Mouse (Mus musculus): ENCODE measurements at regions not wholly inside any gene's neighbourhood (a gene's known extent, or its start where the extent isn't known, plus 50 kb on each side); places are given as distances from the start of the nearest gene placed in this dataset.

DNA sequence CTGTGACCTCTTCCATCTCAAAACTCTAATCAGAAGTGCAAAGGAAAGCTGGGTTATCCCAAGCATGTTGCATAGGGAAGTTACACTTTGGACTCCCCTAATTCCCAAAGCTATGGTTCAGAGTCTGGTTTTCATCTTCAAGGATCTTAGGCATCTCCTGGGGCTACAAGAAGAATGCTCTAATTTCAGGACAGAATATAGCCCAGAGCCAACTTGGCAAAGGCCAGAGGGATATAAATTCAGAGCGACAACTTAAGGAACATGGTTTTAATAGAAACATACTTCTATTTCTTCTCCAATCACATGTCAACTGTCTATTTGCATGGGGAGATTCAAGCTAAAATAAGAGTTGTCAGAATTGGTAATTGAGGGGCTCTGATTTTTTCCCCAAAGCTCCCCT is 441.4 kb upstream of the Klf4 start:
- TF ChIP-seq CTCF (IDR thresholded peaks at IDR 0.05; ENCODE audit: extremely low read depth, insufficient read depth, low read length) (no peak), POLR2A (IDR thresholded peaks at IDR 0.05; ENCODE audit: extremely low read depth, insufficient read depth, low read length) (no peak)
